Mouse (Mus musculus): ENCODE results near the gene Rrp9.

DNA sequence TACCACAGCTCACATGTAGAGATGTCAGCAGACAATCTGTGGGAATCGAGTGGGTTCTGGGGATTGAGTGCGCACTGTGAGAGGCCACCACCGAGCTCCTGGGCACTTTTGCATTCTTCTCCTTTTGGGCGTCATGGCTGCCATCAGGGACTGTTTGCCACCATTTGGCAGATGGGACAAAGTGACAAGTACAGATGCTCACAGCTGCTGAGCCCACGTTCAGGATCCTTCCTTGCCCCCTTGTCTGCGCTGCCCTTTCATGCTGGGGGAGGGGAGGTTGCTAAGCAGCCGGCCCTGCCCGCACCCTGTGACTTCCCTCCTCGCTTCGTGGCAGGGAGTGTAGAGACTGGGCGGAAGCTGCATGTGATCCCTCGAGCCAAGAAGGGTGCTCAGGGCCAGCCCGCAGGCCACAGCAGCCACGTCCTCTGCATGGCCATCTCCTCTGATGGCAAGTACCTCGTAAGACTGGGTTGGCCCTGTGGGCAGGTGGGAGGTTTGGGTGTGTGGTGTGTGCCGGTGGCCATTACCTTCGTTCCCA is 6.9 kb downstream of the Rrp9 start:
- TF ChIP-seq CTCF (IDR thresholded peaks at IDR 0.05; ENCODE audit: control insufficient read depth, insufficient read depth, insufficient replicate concordance, low read depth, low read length) (no peak), POLR2A (IDR thresholded peaks at IDR 0.05; ENCODE audit: control insufficient read depth, low read depth, low read length) (no peak)

All from testis, adult 2 months (tissue).